Mouse (Mus musculus) limb, embryonic 10.5 days (tissue): ENCODE measurements around the gene Sesn1. TPM values are rescaled to one million over a fixed set of nuclear protein-coding genes. Genes with fewer than 3 reads are reported as not detected.

Source experiments
- DNase-seq: peaks from one replicate; pipeline ENCODE4 v3.0.0-alpha.2; 2017; ENCODE audit warnings: low spot score
- H3K27ac ChIP-seq: fragments of 300-500 bp; sonication (generic); 2 replicates; pipeline ENCODE4 v1.5.1; 2016; ENCODE audit warnings: mild to moderate bottlenecking
- H3K27me3 ChIP-seq: fragments of 300-500 bp; sonication (generic); 2 replicates; pipeline ENCODE4 v1.6.1; 2016; ENCODE audit warnings: low read depth, mild to moderate bottlenecking; ENCODE audit not compliant: poor library complexity, severe bottlenecking
- H3K36me3 ChIP-seq: fragments of 300-500 bp; sonication (generic); 2 replicates; pipeline ENCODE4 v1.6.1; 2016; ENCODE audit warnings: mild to moderate bottlenecking, moderate library complexity
- H3K4me1 ChIP-seq: fragments of 300-500 bp; sonication (generic); 2 replicates; pipeline ENCODE4 v1.6.1; 2016
- H3K4me3 ChIP-seq: fragments of 300-500 bp; sonication (generic); 2 replicates; pipeline ENCODE4 v1.5.1; 2016; ENCODE audit warnings: mild to moderate bottlenecking, moderate library complexity
- H3K9me3 ChIP-seq: fragments of 300-500 bp; sonication (generic); replicated peaks from 2 replicates; pipeline ENCODE4 v1.6.1; 2016; ENCODE audit warnings: mild to moderate bottlenecking
- WGBS: fragments of 180-500 bp; shearing (Covaris S2); methylation state at CpG from one replicate; pipeline ENCODE4 v1.1.7; 2016; 5-methylcytosine and 5-hydroxymethylcytosine counted together
- polyA plus RNA-seq: library from polyadenylated mRNA; unstranded; fragments of >200 nt; fragmentation: Nextera tagmentation; extraction: Ambion mirVana; gene quantifications from 2 replicates; pipeline ENCODE4 v1.2.1, GENCODE M21; 2016

Gene Sesn1
- polyA plus RNA-seq, 1 experiment from 2014 or later = 26.3 TPM

DNA sequence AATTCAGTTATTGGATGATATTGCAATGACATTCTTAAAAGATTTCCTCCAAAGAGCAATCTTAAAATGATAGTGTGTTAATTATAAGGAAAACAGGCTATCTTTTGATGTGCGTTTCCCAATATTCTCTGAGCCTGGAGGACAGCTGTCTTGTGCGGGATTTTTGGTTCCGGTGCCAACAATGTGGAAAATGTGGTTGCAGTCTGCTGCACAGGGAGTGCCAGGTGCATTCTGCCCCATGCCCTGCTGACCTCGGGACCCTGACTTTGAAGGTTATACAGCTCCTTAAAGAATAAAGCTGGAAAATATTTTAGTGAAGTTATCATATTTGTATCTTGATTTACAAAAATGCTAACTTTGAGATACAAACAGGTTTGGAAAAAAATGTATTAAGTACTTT is 98.2 kb downstream of the Sesn1 start:
- DNase-seq = no peak

DNA sequence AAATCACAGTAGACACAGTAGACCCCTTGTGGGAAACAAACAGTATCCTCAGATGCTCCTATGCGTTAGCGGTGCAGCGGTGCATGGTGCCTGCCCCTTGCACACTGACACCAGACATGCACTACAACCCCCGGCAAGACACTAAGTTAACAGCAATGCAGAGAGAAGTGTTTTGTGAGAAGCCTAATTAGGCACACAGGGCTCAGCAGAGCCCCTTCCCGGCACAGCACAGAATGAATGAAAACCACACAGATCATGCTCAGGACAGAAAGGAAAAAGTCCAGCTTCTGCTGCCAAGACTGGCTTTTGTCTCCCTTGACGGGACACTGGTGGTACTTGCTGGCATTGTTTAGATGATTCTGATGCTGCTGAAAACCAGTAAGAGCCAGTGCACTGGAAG is 99.2 kb downstream of the Sesn1 start:
- DNase-seq = no peak
- H3K4me1 ChIP-seq = no peaks in the 10 kb centered on the region
- H3K27ac ChIP-seq = peak overlapping the region; percentile 10; the same call in 1 of the 2 replicates
- no peak overlapping the region for H3K4me3 ChIP-seq
- peaks cover 39% of the 10 kb centered on the region for H3K36me3 ChIP-seq
- 78% methylated on average over 6 of the region's 6 CpGs for WGBS
- H3K9me3 ChIP-seq = no peaks in the 10 kb centered on the region
- H3K27me3 ChIP-seq = no peaks in the 10 kb centered on the region

More for the DNA sequence above, 98.2 kb downstream of the Sesn1 start:
- Histone ChIP-seq H3K4me1 (no peaks in the 10 kb centered on the region), H3K4me3 (no peak overlapping the region), H3K9me3 (no peaks in the 10 kb centered on the region), H3K27ac (no peak overlapping the region), H3K27me3 (no peaks in the 10 kb centered on the region), H3K36me3 (peaks cover 46% of the 10 kb centered on the region)
- WGBS = 91% methylated on average over 4 of the region's 4 CpGs

GRCm38 (mm10) chr10:41912290-41912994 is 102.7 kb downstream of the Sesn1 start:
- H3K4me3 ChIP-seq = no peak overlapping the region
- no peaks in the 10 kb centered on the region for H3K9me3 ChIP-seq
- H3K4me1 ChIP-seq = no peaks in the 10 kb centered on the region
- DNase-seq = no peak
- no peaks in the 10 kb centered on the region for H3K27me3 ChIP-seq
- H3K27ac ChIP-seq = no peak overlapping the region
- WGBS = 94% methylated on average over 8 of the region's 8 CpGs
- peaks cover 6% of the 10 kb centered on the region for H3K36me3 ChIP-seq

DNA sequence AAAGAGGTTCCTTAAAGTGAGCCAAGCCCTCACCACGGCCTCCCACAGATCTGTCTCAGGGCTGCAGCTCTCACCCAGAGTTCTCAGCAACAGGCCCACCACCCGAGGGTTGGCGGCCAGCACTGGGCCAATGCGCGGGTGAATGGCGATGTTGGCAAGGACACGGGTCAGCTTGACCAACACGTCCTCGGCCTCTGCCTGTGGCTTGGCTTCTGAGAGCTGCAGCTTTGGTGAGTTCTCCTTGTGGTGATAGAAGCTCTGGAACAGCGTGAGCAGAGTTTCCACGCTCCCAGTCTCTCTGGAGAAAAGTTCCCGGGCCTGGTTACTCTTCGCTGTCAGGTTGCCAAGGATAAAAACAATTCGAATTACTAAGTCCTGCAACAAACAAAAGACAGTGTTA is 117.0 kb downstream of the Sesn1 start:
- Histone ChIP-seq H3K27me3 (no peaks in the 10 kb centered on the region), H3K4me3 (no peak overlapping the region), H3K4me1 (no peaks in the 10 kb centered on the region), H3K9me3 (no peaks in the 10 kb centered on the region), H3K27ac (no peak overlapping the region), H3K36me3 (no peaks in the 10 kb centered on the region)
- WGBS = 86% methylated on average over 14 of the region's 14 CpGs
- DNase-seq = no peak

GRCm38 (mm10) chr10:41930966-41931365 is 121.2 kb downstream of the Sesn1 start:
- Histone ChIP-seq H3K27ac (no peak overlapping the region), H3K4me1 (peaks cover 17% of the 10 kb centered on the region), H3K27me3 (no peaks in the 10 kb centered on the region), H3K9me3 (no peaks in the 10 kb centered on the region), H3K4me3 (no peak overlapping the region), H3K36me3 (no peaks in the 10 kb centered on the region)
- no peak for DNase-seq
- WGBS = 82% methylated on average over 4 of the region's 4 CpGs

- Histone ChIP-seq H3K4me1 (peaks cover 25% of the 10 kb centered on the region), H3K4me3 (no peak overlapping the region), H3K27ac (no peak overlapping the region), H3K27me3 (no peaks in the 10 kb centered on the region), H3K36me3 (no peaks in the 10 kb centered on the region), H3K9me3 (no peaks in the 10 kb centered on the region)
- DNase-seq = no peak
- WGBS = 89% methylated on average over 12 of the region's 12 CpGs
Measured at GRCm38 (mm10) chr10:41931962-41932361, 122.2 kb downstream of the Sesn1 start.

DNA sequence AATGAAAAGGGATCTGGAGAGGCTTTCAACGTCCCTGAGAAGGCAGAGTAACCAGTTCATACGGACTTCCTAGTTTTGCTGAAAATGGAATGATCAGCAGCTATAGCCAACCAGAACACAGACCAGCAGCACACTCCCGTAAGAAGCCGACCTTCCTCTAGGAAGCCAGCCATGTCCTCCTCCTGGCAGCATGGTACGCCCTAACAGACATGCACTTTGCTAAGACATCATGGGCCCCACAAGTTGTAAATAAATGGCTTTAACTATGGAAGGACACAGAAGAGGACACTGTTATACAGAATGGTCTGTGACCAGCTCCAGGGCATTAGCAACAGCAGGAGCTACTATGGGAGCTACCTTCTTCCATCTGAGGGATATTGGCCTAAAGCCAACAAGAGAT is 123.2 kb downstream of the Sesn1 start:
- H3K4me3 ChIP-seq = no peak overlapping the region
- H3K4me1 ChIP-seq = peaks cover 25% of the 10 kb centered on the region
- H3K27me3 ChIP-seq = no peaks in the 10 kb centered on the region
- H3K36me3 ChIP-seq = no peaks in the 10 kb centered on the region
- H3K27ac ChIP-seq = no peak overlapping the region
- DNase-seq = no peak
- no peaks in the 10 kb centered on the region for H3K9me3 ChIP-seq
- WGBS = 91% methylated on average over 5 of the region's 5 CpGs

- Histone ChIP-seq H3K27me3 (no peaks in the 10 kb centered on the region), H3K9me3 (no peaks in the 10 kb centered on the region), H3K36me3 (no peaks in the 10 kb centered on the region), H3K4me3 (no peak overlapping the region), H3K27ac (no peak overlapping the region), H3K4me1 (peaks cover 25% of the 10 kb centered on the region)
- WGBS = 69% methylated on average over 6 of the region's 6 CpGs
- peak; percentile 59 for DNase-seq
Measured at GRCm38 (mm10) chr10:41933536-41933935, 123.8 kb downstream of the Sesn1 start.

DNA sequence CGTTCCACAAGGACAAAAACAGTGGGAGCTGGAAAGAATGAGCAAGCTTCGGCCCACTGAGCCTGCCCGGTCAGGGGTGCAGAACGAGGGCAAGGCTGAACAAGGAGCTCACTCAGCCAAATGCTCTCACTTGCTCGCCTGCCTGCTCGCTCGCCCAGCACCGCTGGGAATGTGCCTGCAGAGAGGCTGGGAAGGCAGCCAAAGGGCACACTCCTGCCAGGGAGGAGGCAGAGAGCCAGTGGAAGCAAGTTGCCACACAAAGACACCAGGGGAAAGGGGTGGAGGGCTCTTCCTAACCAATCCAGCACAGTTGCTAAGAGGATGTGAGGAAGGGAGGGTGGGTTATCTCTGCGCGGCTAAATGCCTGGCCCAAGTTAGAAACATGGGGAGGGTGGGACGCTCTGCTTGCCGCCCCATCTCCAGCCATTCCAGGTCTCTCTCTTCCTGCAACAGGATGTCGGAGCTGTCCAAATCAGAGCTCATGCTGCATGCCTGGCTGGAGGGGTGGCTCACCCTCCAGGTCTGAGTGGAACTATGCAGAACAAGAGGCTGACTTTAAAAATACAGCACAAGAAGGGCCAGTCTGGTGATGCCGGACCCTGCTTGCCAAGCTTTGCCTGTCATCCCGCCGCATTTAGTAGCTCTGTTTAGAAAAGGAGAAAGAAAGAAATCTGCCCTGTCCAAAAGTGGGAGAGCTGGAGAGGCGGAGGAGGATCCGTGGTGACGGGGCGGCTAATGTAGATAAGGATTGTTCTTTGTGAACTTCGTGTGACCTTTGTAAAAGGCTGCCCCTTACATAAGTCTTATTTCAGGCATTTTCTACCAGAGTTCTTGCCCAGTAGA is 125.1 kb downstream of the Sesn1 start:
- 34% methylated on average over 21 of the region's 21 CpGs for WGBS
- H3K4me3 ChIP-seq = no peak overlapping the region
- H3K36me3 ChIP-seq = no peaks in the 10 kb centered on the region
- H3K27ac ChIP-seq = peak overlapping the region; percentile 57; the same call in 1 of the 2 replicates
- H3K4me1 ChIP-seq = peaks cover 25% of the 10 kb centered on the region
- H3K27me3 ChIP-seq = no peaks in the 10 kb centered on the region
- peak; percentile 37 for DNase-seq
- H3K9me3 ChIP-seq = no peaks in the 10 kb centered on the region

DNA sequence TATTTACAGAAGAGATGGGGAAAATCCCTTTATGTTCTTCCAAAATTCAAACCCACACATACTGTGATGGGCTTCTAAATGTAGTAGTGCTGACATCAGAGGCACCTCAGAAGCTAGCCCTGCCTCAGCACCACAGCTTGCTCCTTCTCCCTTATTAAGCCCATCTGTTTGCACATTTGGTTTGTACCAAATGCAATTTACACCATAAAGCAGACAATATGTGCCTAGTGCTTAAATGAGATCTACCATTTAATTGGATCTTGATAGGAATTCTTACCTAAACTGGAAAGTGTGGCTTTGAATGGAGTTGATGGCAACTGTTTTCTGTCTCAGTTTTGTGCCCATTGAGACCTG is 125.7 kb downstream of the Sesn1 start:
- Histone ChIP-seq H3K4me3 (no peak overlapping the region), H3K36me3 (no peaks in the 10 kb centered on the region), H3K27ac (no peak overlapping the region), H3K4me1 (peaks cover 25% of the 10 kb centered on the region), H3K27me3 (no peaks in the 10 kb centered on the region), H3K9me3 (no peaks in the 10 kb centered on the region)
- DNase-seq = no peak

DNA sequence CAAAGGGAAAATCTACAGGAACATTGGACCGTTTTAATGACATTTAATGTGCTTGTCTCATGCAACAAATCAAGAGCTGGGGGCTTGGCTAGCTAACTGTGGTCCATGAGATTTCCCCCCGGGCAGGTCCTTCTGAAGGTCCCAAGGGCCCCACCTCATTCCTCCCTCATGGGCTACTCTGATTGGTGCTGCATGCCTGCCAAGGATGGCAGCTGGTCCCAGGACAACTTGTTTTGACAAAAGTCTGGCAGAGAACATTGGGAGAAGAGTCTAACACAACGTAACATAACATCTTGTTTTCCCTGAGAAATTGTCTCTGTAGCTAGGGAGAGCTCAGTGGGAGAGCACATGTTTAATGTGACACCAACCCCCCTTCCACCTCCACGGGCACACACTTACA is 126.4 kb downstream of the Sesn1 start:
- Histone ChIP-seq H3K36me3 (no peaks in the 10 kb centered on the region), H3K4me3 (no peak overlapping the region), H3K4me1 (peaks cover 25% of the 10 kb centered on the region), H3K27me3 (no peaks in the 10 kb centered on the region), H3K27ac (no peak overlapping the region), H3K9me3 (no peaks in the 10 kb centered on the region)
- 79% methylated on average over 4 of the region's 4 CpGs for whole genome bisulfite sequencing
- DNase-seq = no peak

DNA sequence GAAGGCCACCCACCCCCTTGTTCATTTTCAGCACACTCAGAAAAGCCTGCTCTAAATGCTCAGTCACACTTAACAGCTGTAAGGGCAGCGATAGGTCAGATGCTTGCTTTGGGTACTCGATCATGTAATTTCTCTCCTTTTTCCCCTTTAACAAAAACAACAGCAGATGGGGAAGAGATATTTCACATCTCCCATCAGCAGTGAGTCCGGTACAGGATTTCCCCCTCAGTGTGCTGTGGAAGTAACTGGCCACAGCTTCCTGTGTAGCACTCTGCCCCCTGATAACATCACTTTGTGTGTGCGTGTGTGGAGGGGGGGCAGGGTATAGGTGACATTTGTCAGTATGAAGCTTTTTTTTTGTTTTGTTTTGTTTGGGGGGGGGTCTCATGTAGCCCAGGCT is 127.4 kb downstream of the Sesn1 start:
- 70% methylated on average over 4 of the region's 4 CpGs for WGBS
- H3K27ac ChIP-seq = no peak overlapping the region
- no peak for DNase-seq

DNA sequence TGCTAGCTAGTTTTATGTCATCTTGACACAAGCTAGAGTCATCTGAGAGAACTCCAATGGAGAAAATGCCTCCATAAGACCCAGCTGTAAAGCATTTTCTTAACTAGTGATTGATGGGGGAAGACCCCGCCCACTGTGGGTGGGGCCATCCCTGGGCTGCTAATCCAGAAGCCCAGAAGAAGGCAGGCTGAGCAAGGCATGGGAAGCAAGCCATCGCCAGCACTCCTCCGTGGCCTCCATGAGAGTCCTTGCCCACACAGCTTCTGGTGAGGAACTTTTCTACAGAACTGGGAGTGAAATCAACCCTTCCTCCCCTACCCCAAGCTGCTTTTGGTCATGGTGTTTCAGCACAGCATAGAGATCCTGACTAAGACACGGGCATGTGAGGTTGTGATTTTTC is 129.4 kb downstream of the Sesn1 start:
- H3K27ac ChIP-seq = no peak overlapping the region
- no peak for DNase-seq
- no peaks in the 10 kb centered on the region for H3K27me3 ChIP-seq
- WGBS = 65% methylated on average over 4 of the region's 4 CpGs
- no peaks in the 10 kb centered on the region for H3K9me3 ChIP-seq
- H3K4me3 ChIP-seq = no peak overlapping the region
- H3K4me1 ChIP-seq = peaks cover 25% of the 10 kb centered on the region
- H3K36me3 ChIP-seq = no peaks in the 10 kb centered on the region

More for the DNA sequence above, 127.4 kb downstream of the Sesn1 start:
- H3K4me1 ChIP-seq = peaks cover 25% of the 10 kb centered on the region
- no peaks in the 10 kb centered on the region for H3K36me3 ChIP-seq
- no peaks in the 10 kb centered on the region for H3K9me3 ChIP-seq
- no peaks in the 10 kb centered on the region for H3K27me3 ChIP-seq
- H3K4me3 ChIP-seq = no peak overlapping the region
